In the genomic region with DNA sequence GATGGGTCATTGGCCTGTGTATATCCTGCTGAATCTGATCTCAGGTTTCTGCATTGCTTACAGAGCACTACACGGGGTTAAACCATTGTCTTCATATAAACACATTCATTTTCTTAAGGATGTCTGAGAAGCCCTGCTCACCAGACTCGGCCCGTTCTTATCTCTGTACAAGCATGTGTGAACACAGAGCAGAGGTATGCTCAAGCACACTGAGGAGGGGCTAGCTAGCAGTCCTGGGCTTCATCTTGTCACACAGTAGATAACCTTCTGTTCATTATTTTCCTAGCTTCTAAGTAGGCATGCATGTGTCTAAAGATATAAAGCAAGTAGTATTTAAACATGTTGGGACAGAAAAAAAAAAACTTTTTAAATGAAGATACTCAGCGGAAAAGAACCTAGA, we compare ENCODE assay signal across 24 mouse cellular contexts. TPM values are rescaled to one million over a fixed set of nuclear protein-coding genes. Genes with fewer than 3 reads are reported as not detected.
DNase-seq lines count a peak whose midpoint lies in the region; ATAC-seq and TF ChIP-seq lines count a peak whose summit lies in the region.
"Had no signal": no experiment of that assay in that cellular context is flagged by ENCODE, and none has a peak within 500 bp of the region (broad histone marks: within the 10 kb centered on the region; RNA-seq: fewer than 3 reads in every experiment).

No protein-coding gene starts in this region.

- DNase-seq in cerebellum, adult 2 months = peak in 1 of 2 experiments; percentile 30
- DNase-seq in cerebellum, adult 11-12 months = no peak
- peak; percentile 36 for DNase-seq in intestine, embryonic 14.5 days (ENCODE audit: low spot score)
- no peak for DNase-seq in liver, embryonic 14.5 days (ENCODE audit: low read depth in 3 of 3, low spot score in 3 of 3)
- no peak for DNase-seq in retina, embryonic 14.5 days (ENCODE audit: low spot score)
- no peak for DNase-seq in left cerebral cortex, adult 2 months (ENCODE audit: extremely low spot score in 1 of 2, low spot score in 2 of 2)
- DNase-seq: adrenal gland, postnatal 10 days; embryo, embryonic 11 days; forebrain, postnatal 0 days; heart, postnatal 10 days; lung, postnatal 4 days; thymus, postnatal 25 days had no signal

- peaks cover 14% of the 10 kb centered on the region; the same call in 1 of the 2 replicates for H3K4me1 ChIP-seq in cerebellum, adult 2 months (ENCODE audit: control insufficient read depth, insufficient read depth, low read length)
- H3K4me1 ChIP-seq in intestine, embryonic 14.5 days (replicated peaks; ENCODE audit: control insufficient read depth, insufficient read depth, low read length) = no peaks in the 10 kb centered on the region; the same call in 1 of the 2 replicates
- peaks cover 7% of the 10 kb centered on the region for H3K4me1 ChIP-seq in intestine, embryonic 16.5 days (ENCODE audit: control insufficient read depth, insufficient read depth, low read length)
- peaks cover 0 to 3% of the 10 kb centered on the region in 2 experiments; a peak in 1 of 4 replicates for H3K4me1 ChIP-seq in liver, embryonic 14.5 days (replicated peaks; ENCODE audit: control insufficient read depth in 2 of 2, insufficient read depth in 2 of 2, low read length in 1 of 2)
- H3K4me1 ChIP-seq in midbrain, embryonic 15.5 days = peaks cover 16% of the 10 kb centered on the region

- intact Hi-C loops in left cerebral cortex, adult 2 months (cut with DNase I) = no loop called here

- 41% methylated on average over 4 of the region's 4 CpGs for WGBS in cerebellum, adult 2 months
- 30% methylated on average over 4 of the region's 4 CpGs for WGBS in intestine, embryonic 14.5 days
- 31% methylated on average over 4 of the region's 4 CpGs for WGBS in intestine, embryonic 16.5 days
- 18% methylated on average over 4 of the region's 4 CpGs for WGBS in liver, embryonic 14.5 days (ENCODE audit: insufficient replicate concordance)
- 42% methylated on average over 4 of the region's 4 CpGs for WGBS in midbrain, embryonic 15.5 days

- H3K4me2 ChIP-seq in intestine, embryonic 14.5 days (ENCODE audit: low read length) = no peak overlapping the region
- H3K4me2 ChIP-seq in intestine, embryonic 16.5 days (ENCODE audit: low read depth, low read length) = no peak overlapping the region
- no peak overlapping the region for H3K4me2 ChIP-seq in liver, embryonic 14.5 days (ENCODE audit: low read depth)
- H3K4me2 ChIP-seq in midbrain, embryonic 15.5 days = peak overlapping the region; percentile 27
- H3K4me2 ChIP-seq: heart, embryonic 11.5 days; intestine, embryonic 15.5 days; kidney, embryonic 15.5 days; lung, embryonic 15.5 days had no signal

- H3K9ac ChIP-seq in intestine, embryonic 14.5 days (ENCODE audit: low read length) = no peak overlapping the region
- no peak overlapping the region for H3K9ac ChIP-seq in intestine, embryonic 16.5 days (ENCODE audit: low read depth, low read length)
- no peak overlapping the region for H3K9ac ChIP-seq in liver, embryonic 14.5 days (replicated peaks)
- H3K9ac ChIP-seq in midbrain, embryonic 15.5 days = no peak overlapping the region
- H3K9ac ChIP-seq: forebrain, postnatal 0 days; intestine, embryonic 15.5 days; kidney, embryonic 15.5 days; lung, embryonic 15.5 days had no signal

- no peak for TF ChIP-seq EP300 in liver, embryonic 14.5 days (IDR thresholded peaks at IDR 0.05; ENCODE audit: low read depth)

- ATAC-seq in intestine, embryonic 14.5 days (replicated peaks; ENCODE audit: low FRiP score, low TSS enrichment, low read depth) = no peak
- no peak for ATAC-seq in intestine, embryonic 16.5 days
- ATAC-seq in liver, embryonic 14.5 days (ENCODE audit: insufficient read depth) = peak; percentile 66
- ATAC-seq in midbrain, embryonic 15.5 days (replicated peaks) = no peak
- ATAC-seq: activated CD4-positive, CD25-positive, alpha-beta regulatory T cell, adult 4 months; forebrain, postnatal 0 days; intestine, embryonic 15.5 days had no signal

- no peaks in the 10 kb centered on the region for H3K9me3 ChIP-seq in intestine, embryonic 14.5 days (ENCODE audit: control insufficient read depth, low read length)
- H3K9me3 ChIP-seq in intestine, embryonic 16.5 days (ENCODE audit: control insufficient read depth, low read length) = no peaks in the 10 kb centered on the region
- no peaks in the 10 kb centered on the region for H3K9me3 ChIP-seq in liver, embryonic 14.5 days (ENCODE audit: control insufficient read depth, low read length)
- H3K9me3 ChIP-seq in midbrain, embryonic 15.5 days = no peaks in the 10 kb centered on the region
- H3K9me3 ChIP-seq: intestine, embryonic 15.5 days; kidney, embryonic 15.5 days; lung, embryonic 15.5 days had no signal

- no peak for TF ChIP-seq POLR2A in cerebellum, adult 2 months (IDR thresholded peaks at IDR 0.05; ENCODE audit: borderline replicate concordance, insufficient read depth, low read length)

- no peaks in the 10 kb centered on the region for H3K36me3 ChIP-seq in intestine, embryonic 14.5 days (ENCODE audit: control insufficient read depth, insufficient read depth, low read length)
- H3K36me3 ChIP-seq in intestine, embryonic 16.5 days (ENCODE audit: control insufficient read depth, insufficient read depth, low read length) = no peaks in the 10 kb centered on the region
- no peaks in the 10 kb centered on the region for H3K36me3 ChIP-seq in liver, embryonic 14.5 days (replicated peaks; ENCODE audit: control insufficient read depth, insufficient read depth, low read depth)
- no peaks in the 10 kb centered on the region for H3K36me3 ChIP-seq in midbrain, embryonic 15.5 days (replicated peaks)
- H3K36me3 ChIP-seq: intestine, embryonic 15.5 days; kidney, embryonic 15.5 days; lung, embryonic 15.5 days had no signal

- no peaks in the 10 kb centered on the region for H3K27me3 ChIP-seq in cerebellum, adult 2 months (ENCODE audit: control insufficient read depth, insufficient read depth, low read length)
- peaks cover 81% of the 10 kb centered on the region for H3K27me3 ChIP-seq in intestine, embryonic 14.5 days (replicated peaks; ENCODE audit: control insufficient read depth, insufficient read depth, low read length)
- peaks cover 48% of the 10 kb centered on the region for H3K27me3 ChIP-seq in intestine, embryonic 16.5 days (replicated peaks; ENCODE audit: control insufficient read depth, insufficient read depth, low read length)
- peaks cover 43% of the 10 kb centered on the region for H3K27me3 ChIP-seq in liver, embryonic 14.5 days (ENCODE audit: control insufficient read depth, insufficient read depth, low read length)
- H3K27me3 ChIP-seq in midbrain, embryonic 15.5 days (replicated peaks) = peaks cover 37% of the 10 kb centered on the region

- peak overlapping the region; percentile 53; the same call in 1 of the 2 replicates for H3K27ac ChIP-seq in cerebellum, adult 2 months (ENCODE audit: insufficient read depth, low read length)
- H3K27ac ChIP-seq in intestine, embryonic 14.5 days (ENCODE audit: low read depth) = no peak overlapping the region
- H3K27ac ChIP-seq in intestine, embryonic 16.5 days (ENCODE audit: low read length) = no peak overlapping the region
- H3K27ac ChIP-seq in liver, embryonic 14.5 days = no peak overlapping the region
- H3K27ac ChIP-seq in midbrain, embryonic 15.5 days = 0 out of 2 replicates have a peak overlapping the region, but pooled peaks have one; percentile 12
- no peak overlapping the region for H3K27ac ChIP-seq in left cerebral cortex, adult 2 months
- H3K27ac ChIP-seq: intestine, embryonic 15.5 days; kidney, embryonic 15.5 days; lung, embryonic 15.5 days had no signal

- TF ChIP-seq CTCF in cerebellum, adult 2 months (IDR thresholded peaks at IDR 0.05; ENCODE audit: borderline replicate concordance, insufficient read depth, low read depth, low read length) = no peak
- no peak for TF ChIP-seq CTCF in liver, embryonic 14.5 days (IDR thresholded peaks at IDR 0.05; ENCODE audit: low read depth)
- TF ChIP-seq CTCF in left cerebral cortex, adult 2 months (IDR thresholded peaks at IDR 0.05) = no peak

- peak overlapping the region; percentile 42 for H3K4me3 ChIP-seq in cerebellum, adult 2 months (replicated peaks; ENCODE audit: insufficient read depth, low read depth, low read length)
- H3K4me3 ChIP-seq in intestine, embryonic 14.5 days (ENCODE audit: low read depth, low read length) = no peak overlapping the region
- no peak overlapping the region for H3K4me3 ChIP-seq in intestine, embryonic 16.5 days (ENCODE audit: low read length)
- H3K4me3 ChIP-seq in liver, embryonic 14.5 days (ENCODE audit: insufficient read depth in 1 of 2, low read depth in 2 of 2, low read length in 2 of 2) = no peak overlapping the region
- H3K4me3 ChIP-seq in midbrain, embryonic 15.5 days = peak overlapping the region; percentile 5; the same call in 1 of the 2 replicates
- H3K4me3 ChIP-seq in left cerebral cortex, adult 2 months = no peak overlapping the region
- H3K4me3 ChIP-seq: intestine, embryonic 15.5 days; kidney, embryonic 15.5 days; lung, embryonic 15.5 days had no signal

RNA-seq across cellular contexts. Expression of a gene that starts 39.2 kb away (rescaled TPM):
- polyA plus RNA-seq in cerebellum, adult 2 months (2012; rRNA removed) = 313 and 399 TPM in 2 replicates
- polyA plus RNA-seq in intestine, embryonic 14.5 days (2014; fragmentation: Nextera tagmentation; extraction: Ambion mirVana) = 0.05 and 0.23 TPM in 2 replicates
- polyA plus RNA-seq in intestine, embryonic 16.5 days (2015; fragmentation: Nextera tagmentation; extraction: Ambion mirVana) = 0.60 and 0.75 TPM in 2 replicates
- polyA plus RNA-seq in liver, embryonic 14.5 days (2012; rRNA removed) = 0.03 and 0.09 TPM in 2 replicates
- not detected in 2 replicates for polyA plus RNA-seq in liver, embryonic 14.5 days (2014; fragmentation: Nextera tagmentation; extraction: Ambion mirVana)
- polyA plus RNA-seq in midbrain, embryonic 15.5 days (2015; fragmentation: Nextera tagmentation; extraction: Ambion mirVana) = 44.2 and 61.8 TPM in 2 replicates
- not detected for total RNA-seq in left cerebral cortex, adult 2 months (2021)
- total RNA-seq: gastrocnemius, adult 18-20 months; gastrocnemius, postnatal 4 days; heart, postnatal 10 days had no signal
- polyA plus RNA-seq: activated CD4-positive, CD25-positive, alpha-beta regulatory T cell, adult 4 months; heart, embryonic 11.5 days had no signal

RNA-seq across cellular contexts. Expression of a gene that starts 41.0 kb away (rescaled TPM):
- polyA plus RNA-seq in cerebellum, adult 2 months (2012; rRNA removed) = 72.9 and 92.2 TPM in 2 replicates
- polyA plus RNA-seq in intestine, embryonic 14.5 days (2014; fragmentation: Nextera tagmentation; extraction: Ambion mirVana) = not detected in 2 replicates
- not detected in 2 replicates for polyA plus RNA-seq in intestine, embryonic 16.5 days (2015; fragmentation: Nextera tagmentation; extraction: Ambion mirVana)
- not detected in 2 replicates for polyA plus RNA-seq in liver, embryonic 14.5 days (2012; rRNA removed)
- not detected in 2 replicates for polyA plus RNA-seq in liver, embryonic 14.5 days (2014; fragmentation: Nextera tagmentation; extraction: Ambion mirVana)
- polyA plus RNA-seq in midbrain, embryonic 15.5 days (2015; fragmentation: Nextera tagmentation; extraction: Ambion mirVana) = 0.93 and 1.5 TPM in 2 replicates
- under 1 TPM; 0.09 to 0.59 TPM for total RNA-seq in left cerebral cortex, adult 2 months (2021)
- total RNA-seq: adrenal gland, postnatal 10 days had no signal
- polyA plus RNA-seq: activated CD4-positive, CD25-positive, alpha-beta regulatory T cell, adult 4 months; embryonic facial prominence, embryonic 14.5 days; forebrain, postnatal 0 days; heart, embryonic 11.5 days; intestine, embryonic 15.5 days; large intestine, adult 2 months; lung, embryonic 15.5 days; neural tube, embryonic 11.5 days had no signal

Comparison
In these comparisons a context has a peak if more than half of its experiments do, and no peak if none do; other contexts are left out.
1. H3K27ac ChIP-seq: peak in cerebellum, adult 2 months (single experiment) and midbrain, embryonic 15.5 days (single experiment); none in intestine, embryonic 14.5 days (single experiment), intestine, embryonic 16.5 days (single experiment), liver, embryonic 14.5 days (single experiment) and left cerebral cortex, adult 2 months (single experiment).
2. H3K4me3 ChIP-seq: peak in cerebellum, adult 2 months (single experiment) and midbrain, embryonic 15.5 days (single experiment); none in intestine, embryonic 14.5 days (single experiment), intestine, embryonic 16.5 days (single experiment), liver, embryonic 14.5 days (0 of 2) and left cerebral cortex, adult 2 months (single experiment).
3. RNA of a gene that starts 39.2 kb away (polyA plus RNA-seq): 313 to 399 TPM in cerebellum, adult 2 months and 44.2 to 61.8 TPM in midbrain, embryonic 15.5 days; 0.60 to 0.75 TPM in intestine, embryonic 16.5 days, 0.05 to 0.23 TPM in intestine, embryonic 14.5 days and 0.03 to 0.09 TPM in liver, embryonic 14.5 days; every median in the first group is over 10 times any median in the second.
4. RNA of a gene that starts 41.0 kb away (polyA plus RNA-seq): 72.9 to 92.2 TPM in cerebellum, adult 2 months; 0.93 to 1.5 TPM in midbrain, embryonic 15.5 days, not detected in intestine, embryonic 14.5 days, not detected in intestine, embryonic 16.5 days and not detected in liver, embryonic 14.5 days; every median in the first group is over 10 times any median in the second.